In genomic region chr5:115732849-115733216, GRCm38 (mm10) we compare ENCODE assay signal across 8 mouse cellular contexts. TPM values are rescaled to one million over a fixed set of nuclear protein-coding genes. Genes with fewer than 3 reads are reported as not detected.
A peak's percentile ranks its signal among the peaks of the same experiment; 100 is the strongest.
DNase-seq lines count a peak whose midpoint lies in the region; ATAC-seq and TF ChIP-seq lines count a peak whose summit lies in the region.

No protein-coding gene starts in this region.

- peak; percentile 37 for ATAC-seq in granulocyte monocyte progenitor cell, adult 5-6 weeks (replicated peaks; ENCODE audit: poor library complexity, severe bottlenecking)
- ATAC-seq in limb, embryonic 11.5 days (ENCODE audit: insufficient number of reproducible peaks, low FRiP score, low TSS enrichment, low read depth), result peak; percentile 31; the same call in 1 of the 2 replicates
- ATAC-seq in midbrain, postnatal 0 days (ENCODE audit: low FRiP score), result peak; percentile 72

- peak; percentile 83 for TF ChIP-seq CTCF in midbrain, postnatal 0 days (IDR thresholded peaks at IDR 0.05)

- H3K27ac ChIP-seq in limb, embryonic 11.5 days (replicated peaks; ENCODE audit: low read depth, low read length), result no peak overlapping the region
- H3K27ac ChIP-seq in midbrain, postnatal 0 days (ENCODE audit: low read depth, low read length), result peak overlapping the region; percentile 97

- H3K9ac ChIP-seq in limb, embryonic 11.5 days (ENCODE audit: low read length), result no peak overlapping the region
- H3K9ac ChIP-seq in midbrain, postnatal 0 days (replicated peaks; ENCODE audit: low read length, poor library complexity, severe bottlenecking), result peak overlapping the region; percentile 85

- H3K9me3 ChIP-seq in limb, embryonic 11.5 days (ENCODE audit: control insufficient read depth, low read length), result no peaks in the 10 kb centered on the region
- H3K9me3 ChIP-seq in midbrain, postnatal 0 days (ENCODE audit: low read length), result no peaks in the 10 kb centered on the region

- no peaks in the 10 kb centered on the region for H3K36me3 ChIP-seq in limb, embryonic 11.5 days (ENCODE audit: control insufficient read depth, insufficient read depth, low read length)
- no peaks in the 10 kb centered on the region for H3K36me3 ChIP-seq in midbrain, postnatal 0 days (ENCODE audit: insufficient read depth, low read length)

- H3K4me1 ChIP-seq in limb, embryonic 11.5 days (ENCODE audit: control insufficient read depth, insufficient read depth, low read length), result 0 out of 2 replicates have a peak, but pooled peaks cover 8% of the 10 kb centered on the region
- H3K4me1 ChIP-seq in midbrain, postnatal 0 days (ENCODE audit: insufficient read depth, low read length), result peaks cover 9% of the 10 kb centered on the region; the same call in 1 of the 2 replicates

- peak overlapping the region; percentile 49 for H3K4me3 ChIP-seq in limb, embryonic 11.5 days (ENCODE audit: low read depth, low read length)
- peak overlapping the region; percentile 87 for H3K4me3 ChIP-seq in midbrain, postnatal 0 days (ENCODE audit: low read depth, low read length)

- peak; percentile 82 for DNase-seq in embryo, embryonic 10 days (ENCODE audit: low spot score)
- no peak for DNase-seq in embryo, embryonic 9.5 days (ENCODE audit: extremely low spot score)
- DNase-seq in thymus, postnatal 4 days, result peak; percentile 89
- DNase-seq in thymus, postnatal 25 days, result no peak
- DNase-seq in limb, embryonic 11.5 days (ENCODE audit: low spot score), result no peak
- DNase-seq in midbrain, postnatal 0 days (ENCODE audit: low spot score), result peak; percentile 92
- no peak for DNase-seq in spleen, postnatal 36 days (ENCODE audit: low spot score in 2 of 2)

- peaks cover 24% of the 10 kb centered on the region for H3K27me3 ChIP-seq in limb, embryonic 11.5 days (ENCODE audit: control insufficient read depth, insufficient read depth, low read length)
- H3K27me3 ChIP-seq in midbrain, postnatal 0 days (ENCODE audit: insufficient read depth, low read length), result no peaks in the 10 kb centered on the region

- WGBS in limb, embryonic 11.5 days, result under 1% methylated on average over 9 of the region's 9 CpGs
- under 1% methylated on average over 9 of the region's 9 CpGs for WGBS in midbrain, postnatal 0 days

- H3K4me2 ChIP-seq in limb, embryonic 11.5 days (ENCODE audit: low read depth, severe bottlenecking), result peak overlapping the region; percentile 100
- peak overlapping the region; percentile 60 for H3K4me2 ChIP-seq in midbrain, postnatal 0 days (ENCODE audit: low read depth, low read length, poor library complexity, severe bottlenecking)

RNA-seq across cellular contexts. Expression of gene Bicdl1, which starts 1.4 kb away (rescaled TPM):
- total RNA-seq in granulocyte monocyte progenitor cell, adult 5-6 weeks (2014; fragmentation: Nextera tagmentation), result 1.1 TPM in 1 of 2 replicates, not detected in the other
- total RNA-seq in granulocyte monocyte progenitor cell, adult 5-6 weeks (2017), result 0.34 and 2.3 TPM in 2 replicates
- 6.9 TPM in 2 replicates for polyA plus RNA-seq in limb, embryonic 11.5 days (2014; fragmentation: Nextera tagmentation; extraction: Ambion mirVana)
- total RNA-seq in midbrain, postnatal 0 days (2014; rRNA removed), result 185 and 195 TPM in 2 replicates
- polyA plus RNA-seq in midbrain, postnatal 0 days (2015; fragmentation: Nextera tagmentation; extraction: Ambion mirVana), result 34.4 and 35.7 TPM in 2 replicates

Comparison
In these comparisons a context has a peak if more than half of its experiments do, and no peak if none do; other contexts are left out.
1. DNase-seq: peak in embryo, embryonic 10 days (single experiment), thymus, postnatal 4 days (single experiment) and midbrain, postnatal 0 days (single experiment); none in embryo, embryonic 9.5 days (single experiment), thymus, postnatal 25 days (single experiment), limb, embryonic 11.5 days (single experiment) and spleen, postnatal 36 days (0 of 2).
2. RNA of gene Bicdl1, which starts 1.4 kb away (total RNA-seq): 185 to 195 TPM in midbrain, postnatal 0 days; 0.34 to 2.3 TPM in granulocyte monocyte progenitor cell, adult 5-6 weeks; every median in the first group is over 10 times any median in the second.
3. Peak in every context shown above with its lines, with median percentiles within 50 percentile points of each other: ATAC-seq.